Mouse (Mus musculus) spleen, postnatal 4 days (tissue): Measurements from ENCODE around the gene Itih1.

ENCODE experiments used
- DNase-seq, 2 experiments: peaks; one replicate each; pipeline ENCODE4 v3.0.0; 2022; ENCODE audit warnings: low spot score in 2 of 2

Gene Itih1

DNA sequence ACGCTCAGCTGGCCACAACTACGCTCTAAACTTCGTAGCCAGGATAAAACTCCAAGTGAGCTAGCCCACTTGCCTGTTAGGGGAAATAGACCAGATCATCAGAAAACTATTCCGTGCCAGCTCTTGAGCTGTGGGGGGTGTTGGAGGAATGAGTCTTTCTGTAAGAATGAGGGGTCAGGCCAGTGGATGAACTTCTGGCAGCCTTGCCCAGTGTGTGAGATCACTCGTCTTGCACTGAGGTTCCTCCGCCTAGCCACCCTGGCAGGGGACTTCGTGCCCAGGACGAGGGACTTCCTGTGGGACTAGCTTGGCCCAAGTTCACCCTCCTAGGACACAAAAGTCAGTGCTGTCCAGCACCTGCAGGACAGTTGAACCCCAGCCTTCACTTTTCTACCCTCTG is 38.8 kb downstream of the Itih1 start:
- no peak for DNase-seq

DNA sequence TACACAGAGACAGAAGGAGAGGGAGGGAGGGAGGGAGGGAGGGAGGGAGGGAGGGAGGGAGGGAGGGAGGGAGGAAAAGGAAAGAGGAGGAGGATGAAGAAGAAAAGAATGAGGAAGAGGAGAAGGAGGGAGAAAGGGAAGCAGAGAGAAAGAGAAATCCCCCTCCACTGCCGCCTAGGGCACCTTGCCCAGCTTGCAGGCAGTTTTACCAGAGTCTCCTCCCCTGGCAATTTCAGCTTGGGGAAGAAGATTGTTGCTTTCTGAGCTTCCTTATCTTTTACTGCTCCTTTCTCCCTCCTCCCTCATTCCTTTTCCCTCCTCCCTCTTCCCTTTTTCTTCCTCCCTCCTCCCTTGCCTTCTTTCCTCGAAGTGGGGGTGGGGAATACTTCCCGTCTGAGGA is 40.1 kb downstream of the Itih1 start:
- no peak for DNase-seq

DNA sequence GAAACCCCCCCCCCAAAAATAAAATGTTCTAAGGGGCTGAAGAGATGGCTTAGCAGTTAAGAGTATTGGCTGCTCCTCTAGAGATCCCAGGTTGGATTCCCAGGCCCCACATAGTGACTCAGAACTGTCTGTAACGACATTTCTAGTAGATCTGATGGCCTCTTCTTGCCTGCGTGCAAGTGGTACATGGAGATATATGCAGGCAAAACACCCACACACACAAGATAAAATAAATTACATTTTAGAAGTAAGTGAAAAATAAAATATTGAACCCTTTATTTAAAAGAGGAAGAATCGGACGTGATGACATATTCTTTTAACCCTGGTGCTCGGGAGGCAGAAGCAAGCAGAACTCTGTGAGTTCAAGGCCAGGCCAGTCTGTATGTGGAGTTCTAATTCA is 40.5 kb downstream of the Itih1 start:
- no peak for DNase-seq

DNA sequence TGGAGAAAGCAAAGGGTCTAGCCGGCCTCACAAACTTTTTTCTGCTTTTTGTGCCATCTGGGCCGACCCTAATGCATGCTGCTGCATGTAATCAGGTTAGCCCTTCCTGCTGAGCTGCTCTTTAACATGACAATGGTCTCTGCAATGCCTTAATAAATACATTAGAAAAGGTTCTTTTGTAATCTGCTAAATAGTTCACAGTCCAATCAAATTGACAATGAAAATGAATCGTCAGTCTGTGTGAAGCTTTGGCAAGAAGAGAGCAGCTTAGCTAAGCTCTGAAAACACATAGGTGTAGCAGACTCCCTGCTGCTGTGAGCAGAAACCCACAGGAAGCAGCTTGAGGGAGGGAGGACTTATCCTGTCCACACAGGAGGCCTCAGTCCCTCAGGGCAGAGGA is 43.1 kb downstream of the Itih1 start:
- no peak for DNase-seq

GRCm38 (mm10) chr14:30888271-30888732 is 54.8 kb downstream of the Itih1 start:
- DNase-seq: no peak

DNA sequence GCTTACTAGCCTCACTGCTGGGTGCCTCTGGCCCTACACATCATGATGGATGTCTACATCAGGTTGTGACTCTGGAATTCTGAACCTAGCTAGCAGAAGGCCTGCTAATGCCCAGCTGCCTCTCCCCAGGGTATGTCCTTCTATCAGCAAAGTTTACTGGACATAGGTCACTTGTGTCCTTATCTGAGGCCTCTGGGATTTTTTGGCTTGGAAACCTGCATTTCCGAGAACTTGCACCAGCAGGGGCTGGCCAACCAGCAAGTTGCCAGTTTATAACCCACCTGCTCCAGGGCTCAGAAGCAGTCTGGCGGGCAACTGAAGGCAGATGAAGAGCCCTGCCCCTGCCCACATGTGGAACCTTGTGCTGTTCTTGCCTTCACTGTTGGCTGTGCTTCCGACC is 56.9 kb downstream of the Itih1 start, which contains the start of gene Itih4:
Gene Itih4 (plus strand): TSS at position 273 of the 400 bp plus-strand sequence.
- DNase-seq: no peak

- DNase-seq: no peak
These were observed 57.8 kb downstream of the Itih1 start for GRCm38 (mm10) chr14:30885298-30885697.

- DNase-seq: no peak
These were observed 61.4 kb downstream of the Itih1 start for GRCm38 (mm10) chr14:30881718-30882108.

DNA sequence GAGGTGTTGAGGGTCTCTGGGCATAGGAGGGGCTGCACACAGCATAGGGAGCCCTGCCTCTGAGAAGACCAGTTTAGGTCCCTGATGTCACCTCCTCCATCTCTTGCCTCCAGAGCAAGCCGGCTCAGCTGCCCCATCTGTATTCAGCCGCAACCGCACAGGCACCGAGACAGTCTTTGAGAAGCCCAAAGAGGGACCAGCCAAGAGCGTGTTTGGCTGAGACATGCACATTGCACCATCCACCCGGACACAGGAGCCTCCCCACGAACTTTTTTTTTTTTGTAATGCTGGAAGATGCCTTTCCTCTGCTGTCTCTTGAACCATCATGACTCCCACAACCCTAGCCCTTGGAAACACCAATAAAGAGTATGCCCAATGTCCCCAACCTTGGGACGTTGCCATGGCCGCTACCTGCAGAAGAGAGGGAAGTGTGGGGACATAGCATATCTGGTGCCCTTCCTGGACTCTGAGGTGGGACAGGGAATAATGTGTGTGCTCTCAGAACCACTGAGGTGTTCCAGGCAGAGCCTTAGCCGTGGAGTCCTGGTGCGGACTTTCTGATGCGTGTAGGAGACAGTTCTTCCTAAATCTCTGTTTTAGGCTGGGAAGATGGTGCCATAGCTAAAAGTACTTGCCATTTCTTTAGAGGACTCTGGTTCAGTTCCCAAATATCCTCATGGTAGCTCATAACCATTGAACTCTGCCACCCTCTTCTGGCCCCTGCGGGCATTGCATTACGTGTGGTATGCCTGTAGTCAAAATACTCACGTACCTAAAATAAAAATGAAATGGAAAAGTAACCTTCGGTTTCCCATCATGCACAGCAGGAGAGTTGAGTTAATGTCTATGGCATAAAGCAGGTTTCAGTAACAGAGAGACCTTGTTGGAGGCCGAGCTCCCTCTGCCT is 62.0 kb downstream of the Itih1 start:
- DNase-seq: peak in 1 of 2 experiments; percentile 43

DNA sequence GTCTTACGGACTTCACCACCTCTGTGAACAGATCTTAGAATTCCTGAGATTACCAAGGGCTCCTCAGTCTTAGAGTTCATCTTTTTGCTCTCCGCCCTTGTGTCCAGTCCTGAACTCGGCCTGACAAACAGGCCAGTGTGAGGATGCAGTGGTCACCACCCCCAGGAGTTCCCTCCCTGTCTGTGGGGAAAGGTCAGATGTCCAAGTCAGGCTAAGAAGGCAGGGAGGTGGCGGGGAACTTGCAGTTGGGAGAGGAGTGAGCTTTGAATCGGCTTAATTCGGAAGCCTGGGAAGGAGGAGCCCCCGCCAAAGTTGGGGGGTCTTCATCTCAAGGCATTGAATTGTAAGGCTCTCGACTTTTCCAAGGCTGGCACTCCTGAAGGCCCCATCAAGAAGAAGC is 62.8 kb downstream of the Itih1 start:
- no peak for DNase-seq

GRCm38 (mm10) chr14:30879794-30880193 is 63.3 kb downstream of the Itih1 start:
- no peak for DNase-seq
